Mouse (Mus musculus) heart, embryonic 15.5 days (tissue): ENCODE measurements around the gene Bhlhe41. TPM values are rescaled to one million over a fixed set of nuclear protein-coding genes. Genes with fewer than 3 reads are reported as not detected.

ENCODE experiments used
- ATAC-seq: fragments of 200-750 bp; cut with Nextera tagmentation; replicated peaks from 2 replicates; pipeline ENCODE4 v1.8.0; 2017; ENCODE audit warnings: low read depth, moderate TSS enrichment; ENCODE audit not compliant: insufficient number of reproducible peaks, insufficient read depth, low FRiP score
- H3K27ac ChIP-seq: fragments of 300-500 bp; sonication (generic); 2 replicates; pipeline ENCODE4 v1.5.1; 2015; ENCODE audit warnings: mild to moderate bottlenecking, inconsistent platforms
- H3K27me3 ChIP-seq: fragments of 300-500 bp; sonication (generic); 2 replicates; pipeline ENCODE4 v1.6.1; 2015; ENCODE audit warnings: inconsistent platforms
- H3K36me3 ChIP-seq: fragments of 300-500 bp; sonication (generic); 2 replicates; pipeline ENCODE4 v1.6.1; 2015; ENCODE audit warnings: mild to moderate bottlenecking, inconsistent platforms
- H3K4me1 ChIP-seq: fragments of 300-500 bp; sonication (generic); replicated peaks from 2 replicates; pipeline ENCODE4 v1.6.1; 2015; ENCODE audit warnings: inconsistent platforms
- H3K4me2 ChIP-seq: fragments of 300-500 bp; sonication (generic); 2 replicates; pipeline ENCODE4 v1.6.1; 2015; ENCODE audit warnings: inconsistent platforms, mild to moderate bottlenecking, moderate library complexity
- H3K4me3 ChIP-seq: fragments of 300-500 bp; sonication (generic); 2 replicates; pipeline ENCODE4 v1.5.1; 2015; ENCODE audit warnings: mild to moderate bottlenecking, inconsistent platforms
- H3K9ac ChIP-seq: fragments of 300-500 bp; sonication (generic); 2 replicates; pipeline ENCODE4 v1.6.1; 2015; ENCODE audit warnings: mild to moderate bottlenecking, inconsistent platforms
- H3K9me3 ChIP-seq: fragments of 300-500 bp; sonication (generic); replicated peaks from 2 replicates; pipeline ENCODE4 v1.6.1; 2016; ENCODE audit warnings: inconsistent platforms
- WGBS: fragments of 180-500 bp; shearing (Covaris S2); methylation state at CpG from one replicate; pipeline ENCODE4 v1.1.7; 2015; ENCODE audit warnings: mixed read lengths; 5-methylcytosine and 5-hydroxymethylcytosine counted together
- polyA plus RNA-seq: library from polyadenylated mRNA; unstranded; fragments of >200 nt; fragmentation: Nextera tagmentation; extraction: Ambion mirVana; gene quantifications from 2 replicates; pipeline ENCODE4 v1.2.1, GENCODE M21; 2015

Gene Bhlhe41
- polyA plus RNA-seq, 1 experiment from 2014 or later: 6.6 TPM

- Histone ChIP-seq H3K4me2 (no peak overlapping the region), H3K27me3 (peaks cover 4% of the 10 kb centered on the region; the same call in 1 of the 2 replicates), H3K36me3 (no peaks in the 10 kb centered on the region), H3K9ac (no peak overlapping the region), H3K4me1 (peaks cover 33% of the 10 kb centered on the region), H3K9me3 (no peaks in the 10 kb centered on the region), H3K4me3 (no peak overlapping the region), H3K27ac (no peak overlapping the region)
- ATAC-seq: no peak
- WGBS: 82% methylated on average over 7 of the region's 7 CpGs
Observed at GRCm38 (mm10) chr6:145857428-145857827, 7.9 kb downstream of the Bhlhe41 start.

GRCm38 (mm10) chr6:145855720-145856551 is 9.4 kb downstream of the Bhlhe41 start:
- Histone ChIP-seq H3K27me3 (no peaks in the 10 kb centered on the region), H3K27ac (peak overlapping the region; percentile 66), H3K36me3 (no peaks in the 10 kb centered on the region), H3K9ac (no peak overlapping the region), H3K9me3 (no peaks in the 10 kb centered on the region), H3K4me1 (peaks cover 35% of the 10 kb centered on the region), H3K4me2 (peak overlapping the region; percentile 59), H3K4me3 (peak overlapping the region; percentile 27)
- ATAC-seq: peak; percentile 86
- 11% methylated on average over 28 of the region's 28 CpGs for WGBS

- 42% methylated on average over 5 of the region's 5 CpGs for WGBS
- Histone ChIP-seq H3K27me3 (no peaks in the 10 kb centered on the region), H3K27ac (peak overlapping the region; percentile 66; the same call in 1 of the 2 replicates), H3K4me2 (no peak overlapping the region; the same call in 1 of the 2 replicates), H3K36me3 (no peaks in the 10 kb centered on the region), H3K9ac (no peak overlapping the region; the same call in 1 of the 2 replicates), H3K4me3 (no peak overlapping the region), H3K9me3 (no peaks in the 10 kb centered on the region), H3K4me1 (peaks cover 31% of the 10 kb centered on the region)
- ATAC-seq: no peak
Observed at GRCm38 (mm10) chr6:145854756-145855155, 10.6 kb downstream of the Bhlhe41 start.

GRCm38 (mm10) chr6:145853356-145854079 is 11.8 kb downstream of the Bhlhe41 start:
- peaks cover 31% of the 10 kb centered on the region for H3K4me1 ChIP-seq
- WGBS: 93% methylated on average over 10 of the region's 10 CpGs
- H3K4me3 ChIP-seq: no peak overlapping the region
- H3K27me3 ChIP-seq: no peaks in the 10 kb centered on the region
- H3K9ac ChIP-seq: no peak overlapping the region
- H3K4me2 ChIP-seq: no peak overlapping the region
- H3K36me3 ChIP-seq: no peaks in the 10 kb centered on the region
- no peaks in the 10 kb centered on the region for H3K9me3 ChIP-seq
- ATAC-seq: no peak
- H3K27ac ChIP-seq: no peak overlapping the region

- WGBS: 88% methylated on average over 7 of the region's 7 CpGs
- Histone ChIP-seq H3K9me3 (no peaks in the 10 kb centered on the region), H3K9ac (no peak overlapping the region), H3K36me3 (no peaks in the 10 kb centered on the region), H3K27ac (no peak overlapping the region), H3K4me2 (no peak overlapping the region), H3K4me3 (no peak overlapping the region), H3K4me1 (peaks cover 31% of the 10 kb centered on the region), H3K27me3 (no peaks in the 10 kb centered on the region)
- no peak for ATAC-seq
Observed at GRCm38 (mm10) chr6:145852708-145853107, 12.7 kb downstream of the Bhlhe41 start.

- H3K4me2 ChIP-seq: no peak overlapping the region
- no peaks in the 10 kb centered on the region for H3K36me3 ChIP-seq
- H3K4me3 ChIP-seq: no peak overlapping the region
- H3K9me3 ChIP-seq: no peaks in the 10 kb centered on the region
- no peak overlapping the region for H3K27ac ChIP-seq
- no peak overlapping the region for H3K9ac ChIP-seq
- ATAC-seq: no peak
- H3K4me1 ChIP-seq: peaks cover 31% of the 10 kb centered on the region
- 82% methylated on average over 11 of the region's 11 CpGs for WGBS
- no peaks in the 10 kb centered on the region for H3K27me3 ChIP-seq
Observed at GRCm38 (mm10) chr6:145851956-145852355, 13.4 kb downstream of the Bhlhe41 start.

GRCm38 (mm10) chr6:145850789-145851188 is 14.6 kb downstream of the Bhlhe41 start:
- H3K4me3 ChIP-seq: no peak overlapping the region
- H3K27ac ChIP-seq: peak overlapping the region; percentile 58
- H3K4me2 ChIP-seq: 0 out of 2 replicates have a peak overlapping the region, but pooled peaks have one; percentile 4
- no peaks in the 10 kb centered on the region for H3K36me3 ChIP-seq
- no peak overlapping the region for H3K9ac ChIP-seq
- peaks cover 31% of the 10 kb centered on the region for H3K4me1 ChIP-seq
- WGBS: 19% methylated on average over 2 of the region's 2 CpGs
- H3K9me3 ChIP-seq: no peaks in the 10 kb centered on the region
- peak; percentile 66; the same call in 1 of the 2 replicates for ATAC-seq
- no peaks in the 10 kb centered on the region for H3K27me3 ChIP-seq

GRCm38 (mm10) chr6:145847661-145848060 is 17.7 kb downstream of the Bhlhe41 start:
- H3K27me3 ChIP-seq: no peaks in the 10 kb centered on the region
- peaks cover 23% of the 10 kb centered on the region for H3K4me1 ChIP-seq
- ATAC-seq: no peak
- no peaks in the 10 kb centered on the region for H3K36me3 ChIP-seq
- WGBS: 84% methylated on average over 8 of the region's 8 CpGs
- no peak overlapping the region for H3K4me3 ChIP-seq
- H3K27ac ChIP-seq: no peak overlapping the region
- H3K9ac ChIP-seq: no peak overlapping the region
- H3K9me3 ChIP-seq: no peaks in the 10 kb centered on the region
- H3K4me2 ChIP-seq: no peak overlapping the region

- 82% methylated on average over 6 of the region's 6 CpGs for WGBS
- Histone ChIP-seq H3K4me2 (no peak overlapping the region), H3K4me1 (peaks cover 23% of the 10 kb centered on the region), H3K9ac (no peak overlapping the region), H3K4me3 (no peak overlapping the region), H3K27me3 (no peaks in the 10 kb centered on the region), H3K9me3 (no peaks in the 10 kb centered on the region), H3K27ac (no peak overlapping the region), H3K36me3 (no peaks in the 10 kb centered on the region; the same call in 1 of the 2 replicates)
- no peak for ATAC-seq
Observed at GRCm38 (mm10) chr6:145846948-145847347, 18.4 kb downstream of the Bhlhe41 start.

- H3K4me1 ChIP-seq: peaks cover 17% of the 10 kb centered on the region
- H3K4me2 ChIP-seq: no peak overlapping the region
- H3K36me3 ChIP-seq: no peaks in the 10 kb centered on the region; the same call in 1 of the 2 replicates
- WGBS: 79% methylated on average over 1 of the region's 1 CpGs
- no peak overlapping the region for H3K27ac ChIP-seq
- H3K9ac ChIP-seq: no peak overlapping the region
- no peak overlapping the region for H3K4me3 ChIP-seq
- 0 out of 2 replicates have a peak, but pooled peaks have one; percentile 27 for ATAC-seq
- H3K9me3 ChIP-seq: no peaks in the 10 kb centered on the region
- H3K27me3 ChIP-seq: no peaks in the 10 kb centered on the region
Observed at GRCm38 (mm10) chr6:145846076-145846475, 19.3 kb downstream of the Bhlhe41 start.

- Histone ChIP-seq H3K4me1 (peaks cover 12% of the 10 kb centered on the region), H3K27me3 (no peaks in the 10 kb centered on the region), H3K4me3 (no peak overlapping the region), H3K9ac (no peak overlapping the region), H3K36me3 (no peaks in the 10 kb centered on the region; the same call in 1 of the 2 replicates), H3K9me3 (no peaks in the 10 kb centered on the region), H3K4me2 (no peak overlapping the region), H3K27ac (0 out of 2 replicates have a peak overlapping the region, but pooled peaks have one; percentile 1)
- 34% methylated on average over 5 of the region's 5 CpGs for WGBS
- ATAC-seq: no peak; the same call in 1 of the 2 replicates
Observed at GRCm38 (mm10) chr6:145845611-145846010, 19.7 kb downstream of the Bhlhe41 start.
